In the genomic region with DNA sequence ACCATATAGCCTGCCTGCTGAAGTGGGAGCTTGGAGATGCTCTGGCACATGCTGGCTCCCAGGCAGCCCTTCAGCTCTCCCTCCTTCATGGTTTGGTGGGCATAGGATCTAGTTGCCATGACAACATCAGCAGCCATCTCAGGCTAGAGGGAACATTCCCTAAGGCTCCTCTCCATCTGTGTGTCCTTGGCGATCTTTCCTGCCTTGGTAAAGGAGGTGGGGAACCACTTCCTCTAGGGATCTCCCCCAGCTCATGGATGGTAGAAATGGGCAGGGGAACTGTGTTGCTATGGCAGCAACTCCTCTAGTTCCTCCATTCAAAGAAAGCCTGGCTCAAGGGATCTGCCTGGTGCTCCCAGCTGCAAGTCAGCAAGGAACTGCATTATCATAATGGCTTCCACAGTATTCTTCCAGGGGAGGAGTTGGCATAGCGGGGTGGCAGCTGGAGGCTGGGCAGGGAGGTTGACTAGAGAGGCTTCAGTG, we compare ENCODE assay signal across 13 mouse cellular contexts.
DNase-seq lines count a peak whose midpoint lies in the region; ATAC-seq and TF ChIP-seq lines count a peak whose summit lies in the region.
"Had no signal": no experiment of that assay in that cellular context is flagged by ENCODE, and none has a peak within 500 bp of the region (broad histone marks: within the 10 kb centered on the region; RNA-seq: fewer than 3 reads in every experiment).

No protein-coding gene starts in this region.

- H3K36me3 ChIP-seq in hindbrain, embryonic 11.5 days (ENCODE audit: control insufficient read depth, insufficient read depth, low read length), result no peaks in the 10 kb centered on the region
- no peaks in the 10 kb centered on the region for H3K36me3 ChIP-seq in midbrain, embryonic 13.5 days
- H3K36me3 ChIP-seq in intestine, embryonic 15.5 days, result no peaks in the 10 kb centered on the region

- WGBS in hindbrain, embryonic 11.5 days, result 44% methylated on average over 2 of the region's 2 CpGs
- WGBS in midbrain, embryonic 13.5 days, result 30% methylated on average over 2 of the region's 2 CpGs
- 70% methylated on average over 2 of the region's 2 CpGs for WGBS in intestine, embryonic 15.5 days

- no peaks in the 10 kb centered on the region for H3K27me3 ChIP-seq in hindbrain, embryonic 11.5 days (ENCODE audit: control insufficient read depth, insufficient read depth, low read length)
- H3K27me3 ChIP-seq in midbrain, embryonic 13.5 days, result no peaks in the 10 kb centered on the region
- H3K27me3 ChIP-seq in intestine, embryonic 15.5 days (replicated peaks), result no peaks in the 10 kb centered on the region

- no peaks in the 10 kb centered on the region for H3K9me3 ChIP-seq in hindbrain, embryonic 11.5 days (ENCODE audit: control insufficient read depth, low read length)
- no peaks in the 10 kb centered on the region for H3K9me3 ChIP-seq in midbrain, embryonic 13.5 days
- H3K9me3 ChIP-seq in intestine, embryonic 15.5 days, result no peaks in the 10 kb centered on the region

- H3K4me1 ChIP-seq in hindbrain, embryonic 11.5 days (replicated peaks; ENCODE audit: control insufficient read depth, insufficient read depth, low read length), result peaks cover 4% of the 10 kb centered on the region; the same call in 1 of the 2 replicates
- H3K4me1 ChIP-seq in midbrain, embryonic 13.5 days (replicated peaks), result peaks cover 9% of the 10 kb centered on the region
- H3K4me1 ChIP-seq in intestine, embryonic 15.5 days (replicated peaks), result no peaks in the 10 kb centered on the region

- no peak overlapping the region for H3K4me2 ChIP-seq in hindbrain, embryonic 11.5 days (replicated peaks; ENCODE audit: low read depth, low read length)
- no peak overlapping the region for H3K4me2 ChIP-seq in midbrain, embryonic 13.5 days (replicated peaks)
- no peak overlapping the region for H3K4me2 ChIP-seq in intestine, embryonic 15.5 days (replicated peaks)
- H3K4me2 ChIP-seq: lung, embryonic 14.5 days had no signal

- TF ChIP-seq CTCF in left cerebral cortex, adult 2 months (IDR thresholded peaks at IDR 0.05), result no peak

- peak; percentile 30 to 70 for DNase-seq in left cerebral cortex, postnatal 14 days (ENCODE audit: low spot score in 2 of 2)
- DNase-seq in left cerebral cortex, adult 2 months (ENCODE audit: extremely low spot score in 1 of 2, low spot score in 2 of 2), result no peak
- DNase-seq in hindbrain, embryonic 11.5 days (ENCODE audit: low spot score), result peak; percentile 33
- peak; percentile 20 to 32 for DNase-seq in right cerebral cortex, postnatal 36 days (ENCODE audit: low spot score in 2 of 2)
- no peak for DNase-seq in heart, adult 8-10 months (ENCODE audit: low spot score)
- no peak for DNase-seq in urinary bladder, postnatal 10 days (ENCODE audit: low spot score)
- DNase-seq: cerebellum, adult 11 months; kidney, postnatal 4 days; lung, embryonic 14.5 days had no signal

- no peak overlapping the region for H3K4me3 ChIP-seq in left cerebral cortex, adult 2 months
- no peak overlapping the region for H3K4me3 ChIP-seq in hindbrain, embryonic 11.5 days (ENCODE audit: low read depth, low read length)
- no peak overlapping the region for H3K4me3 ChIP-seq in midbrain, embryonic 13.5 days (replicated peaks)
- no peak overlapping the region for H3K4me3 ChIP-seq in intestine, embryonic 15.5 days (replicated peaks)

- intact Hi-C loops in left cerebral cortex, postnatal 14 days (cut with DNase I), result no loop called here
- intact Hi-C loops in left cerebral cortex, adult 2 months (cut with DNase I), result no loop called here

- no peak overlapping the region for H3K9ac ChIP-seq in hindbrain, embryonic 11.5 days (ENCODE audit: low read depth, low read length)
- no peak overlapping the region for H3K9ac ChIP-seq in midbrain, embryonic 13.5 days (replicated peaks)
- no peak overlapping the region for H3K9ac ChIP-seq in intestine, embryonic 15.5 days
- H3K9ac ChIP-seq: lung, embryonic 14.5 days had no signal

- peak; percentile 85 for ATAC-seq in hindbrain, embryonic 11.5 days (ENCODE audit: low FRiP score)
- ATAC-seq in midbrain, embryonic 13.5 days, result peak; percentile 94
- no peak for ATAC-seq in intestine, embryonic 15.5 days
- ATAC-seq: CD4-positive, CD25-positive, alpha-beta regulatory T cell, adult 4 months had no signal

- no peak overlapping the region for H3K27ac ChIP-seq in left cerebral cortex, adult 2 months
- no peak overlapping the region for H3K27ac ChIP-seq in hindbrain, embryonic 11.5 days (ENCODE audit: low read depth, low read length)
- H3K27ac ChIP-seq in midbrain, embryonic 13.5 days, result peak overlapping the region; percentile 36; the same call in 1 of the 2 replicates
- no peak overlapping the region for H3K27ac ChIP-seq in intestine, embryonic 15.5 days
- H3K27ac ChIP-seq: stomach, postnatal 0 days had no signal

Comparison
In these comparisons a context has a peak if more than half of its experiments do, and no peak if none do; other contexts are left out.
1. DNase-seq: peak in left cerebral cortex, postnatal 14 days (2 of 2), hindbrain, embryonic 11.5 days (single experiment) and right cerebral cortex, postnatal 36 days (2 of 2); none in left cerebral cortex, adult 2 months (0 of 2), heart, adult 8-10 months (single experiment) and urinary bladder, postnatal 10 days (single experiment).